16 mouse cellular contexts compared by ENCODE assay signal in the genomic region with DNA sequence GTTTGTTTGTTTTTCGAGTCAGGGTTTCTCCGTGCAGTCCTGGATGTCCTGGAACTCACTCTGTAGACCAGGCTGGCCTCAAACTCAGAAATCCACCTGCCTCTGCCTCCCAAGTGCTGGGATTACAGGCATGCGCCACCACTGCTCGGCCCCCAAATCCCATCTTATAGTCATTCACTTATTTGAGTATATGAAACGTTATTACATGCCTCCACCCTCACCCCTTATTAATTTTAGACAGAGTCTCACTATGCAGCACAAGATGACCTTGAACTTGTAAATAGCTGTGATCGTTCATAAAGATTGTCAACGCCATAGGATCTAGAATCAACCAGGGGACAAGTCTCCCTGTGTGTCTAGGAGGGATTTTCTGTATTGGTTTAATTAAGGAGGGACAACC.
"Had no signal": no experiment of that assay in that cellular context is flagged by ENCODE, and none has a peak within 500 bp of the region (broad histone marks: within the 10 kb centered on the region; RNA-seq: fewer than 3 reads in every experiment).

No protein-coding gene starts in this region.

- H3K36me3 ChIP-seq: neural tube, embryonic 13.5 days; neural tube, embryonic 15.5 days; stomach, embryonic 15.5 days had no signal

- DNase-seq: retina, postnatal 1 day; right cerebral cortex, adult 18-20 months; right cerebral cortex, postnatal 14 days; right cerebral cortex, postnatal 25 days; right cerebral cortex, postnatal 4 days; spleen, adult 18-20 months; thymus, adult 18-20 months; thymus, adult 2 months; thymus, postnatal 14 days; thymus, postnatal 25 days; thymus, postnatal 36 days; thymus, postnatal 4 days had no signal

- H3K9ac ChIP-seq: neural tube, embryonic 13.5 days; neural tube, embryonic 15.5 days; stomach, embryonic 15.5 days had no signal

- H3K4me1 ChIP-seq: neural tube, embryonic 13.5 days; neural tube, embryonic 15.5 days; stomach, embryonic 15.5 days had no signal

- H3K27ac ChIP-seq: neural tube, embryonic 13.5 days; neural tube, embryonic 15.5 days; stomach, embryonic 15.5 days; stomach, postnatal 0 days had no signal

- H3K4me2 ChIP-seq: neural tube, embryonic 13.5 days; neural tube, embryonic 15.5 days; stomach, embryonic 15.5 days had no signal

- H3K9me3 ChIP-seq: neural tube, embryonic 13.5 days; neural tube, embryonic 15.5 days; stomach, embryonic 15.5 days had no signal

- H3K4me3 ChIP-seq: neural tube, embryonic 13.5 days; neural tube, embryonic 15.5 days; stomach, embryonic 15.5 days had no signal

- H3K27me3 ChIP-seq: neural tube, embryonic 13.5 days; neural tube, embryonic 15.5 days; stomach, embryonic 15.5 days had no signal
